Mouse (Mus musculus) limb, embryonic 14.5 days (tissue): ENCODE results near the gene Arhgef3. TPM values are rescaled to one million over a fixed set of nuclear protein-coding genes. Genes with fewer than 3 reads are reported as not detected.
"Not testable (repeated sequence)": the region's sequence is repeated elsewhere in the genome, so short reads cannot be mapped to it uniquely, and the experiment has no call there.

Source experiments
- ATAC-seq: fragments of 200-750 bp; cut with Nextera tagmentation; 2 replicates; pipeline ENCODE4 v1.8.0; 2017; ENCODE audit warnings: low read depth, moderate number of reproducible peaks, moderate TSS enrichment; ENCODE audit not compliant: low FRiP score
- DNase-seq: peaks from one replicate; pipeline ENCODE4 v3.0.0-alpha.2; 2015; ENCODE audit warnings: low spot score
- H3K27ac ChIP-seq: fragments of 300-500 bp; sonication (generic); replicated peaks from 2 replicates; pipeline ENCODE4 v1.5.1; 2014; ENCODE audit warnings: low read depth, mild to moderate bottlenecking, low read length, moderate library complexity, mixed read lengths
- H3K27me3 ChIP-seq: fragments of 300-500 bp; sonication (generic); 2 replicates; pipeline ENCODE4 v1.6.1; 2014; ENCODE audit warnings: low read length, mixed read lengths; ENCODE audit not compliant: control insufficient read depth, insufficient read depth
- H3K36me3 ChIP-seq: fragments of 300-500 bp; sonication (generic); 2 replicates; pipeline ENCODE4 v1.6.1; 2014; ENCODE audit warnings: mild to moderate bottlenecking, low read length, moderate library complexity, mixed read lengths; ENCODE audit not compliant: control insufficient read depth, insufficient read depth
- H3K4me1 ChIP-seq: fragments of 300-500 bp; sonication (generic); 2 replicates; pipeline ENCODE4 v1.6.1; 2014; ENCODE audit warnings: antibody characterized with exemption, low read length, mixed read lengths; ENCODE audit not compliant: control insufficient read depth, insufficient read depth
- H3K4me2 ChIP-seq: fragments of 300-500 bp; sonication (generic); replicated peaks from 2 replicates; pipeline ENCODE4 v1.6.1; 2014; ENCODE audit warnings: low read depth, mild to moderate bottlenecking, low read length, moderate library complexity; ENCODE audit not compliant: severe bottlenecking
- H3K4me3 ChIP-seq: fragments of 300-500 bp; sonication (generic); replicated peaks from 2 replicates; pipeline ENCODE4 v1.5.1; 2014; ENCODE audit warnings: low read length
- H3K9ac ChIP-seq: fragments of 300-500 bp; sonication (generic); 2 replicates; pipeline ENCODE4 v1.6.1; 2014; ENCODE audit warnings: mild to moderate bottlenecking, low read depth, low read length, moderate library complexity; ENCODE audit not compliant: severe bottlenecking
- H3K9me3 ChIP-seq: fragments of 300-500 bp; sonication (generic); 2 replicates; pipeline ENCODE4 v1.6.1; 2016; ENCODE audit warnings: low read length; ENCODE audit not compliant: control insufficient read depth
- POLR2A ChIP-seq: fragments of 200-500 bp; IDR thresholded peaks from 2 replicates; pipeline ENCODE4 v1.8.0; 2012; ENCODE audit warnings: inconsistent platforms, mild to moderate bottlenecking, moderate library complexity, borderline replicate concordance; ENCODE audit not compliant: insufficient read depth, insufficient read length; ENCODE audit errors: extremely low read depth
- WGBS: fragments of 180-500 bp; shearing (Covaris S2); extraction: QIAGEN DNeasy Blood & Tissue Kit; methylation state at CpG from one replicate; pipeline ENCODE4 v1.1.7; 2014; 5-methylcytosine and 5-hydroxymethylcytosine counted together
- polyA plus RNA-seq, 2 experiments: library from polyadenylated mRNA; depleted of rRNA in 1 of 2; stranded (reverse) in 1 of 2; unstranded in 1 of 2; fragments of >200 nt; fragmentation: Nextera tagmentation in 1 of 2; extraction: Ambion mirVana in 1 of 2; gene quantifications; 2 replicates each; pipeline versions ENCODE4 v1.2.1 to v1.2.3; 2012 to 2014

Arhgef3 gene
- polyA plus RNA-seq, 2 experiments: 14.3 to 22.5 TPM

- Histone ChIP-seq H3K4me1 (no peaks in the 10 kb centered on the region), H3K36me3 (no peaks in the 10 kb centered on the region), H3K4me3 (no peak overlapping the region), H3K4me2 (no peak overlapping the region), H3K9ac (no peak overlapping the region), H3K27ac (no peak overlapping the region), H3K9me3 (no peaks in the 10 kb centered on the region), H3K27me3 (no peaks in the 10 kb centered on the region)
- no peak for TF ChIP-seq POLR2A
- no peak for DNase-seq
- WGBS: 52% methylated on average over 12 of the region's 12 CpGs
- no peak for ATAC-seq
Observed at GRCm38 (mm10) chr14:27200743-27201576, 86.3 kb downstream of the Arhgef3 start.

- Histone ChIP-seq H3K4me2 (no peak overlapping the region), H3K9ac (no peak overlapping the region), H3K9me3 (no peaks in the 10 kb centered on the region), H3K4me1 (no peaks in the 10 kb centered on the region), H3K27me3 (no peaks in the 10 kb centered on the region), H3K27ac (no peak overlapping the region), H3K36me3 (no peaks in the 10 kb centered on the region), H3K4me3 (no peak overlapping the region)
- no peak for TF ChIP-seq POLR2A
- DNase-seq: no peak
- ATAC-seq: no peak; the same call in 1 of the 2 replicates
- WGBS: 7% methylated on average over 5 of the region's 5 CpGs
Observed at GRCm38 (mm10) chr14:27201824-27202223, 87.1 kb downstream of the Arhgef3 start.

GRCm38 (mm10) chr14:27204704-27205103 is 90.0 kb downstream of the Arhgef3 start:
- no peaks in the 10 kb centered on the region for H3K4me1 ChIP-seq
- ATAC-seq: no peak
- no peak overlapping the region for H3K4me3 ChIP-seq
- no peak for DNase-seq
- H3K9me3 ChIP-seq: no peaks in the 10 kb centered on the region
- no peak overlapping the region for H3K4me2 ChIP-seq
- H3K36me3 ChIP-seq: no peaks in the 10 kb centered on the region
- no peak overlapping the region for H3K27ac ChIP-seq
- no peak overlapping the region for H3K9ac ChIP-seq
- H3K27me3 ChIP-seq: no peaks in the 10 kb centered on the region
- 91% methylated on average over 2 of the region's 2 CpGs for WGBS
- no peak for TF ChIP-seq POLR2A

- TF ChIP-seq POLR2A: no peak
- no peak for ATAC-seq
- Histone ChIP-seq H3K27ac (no peak overlapping the region), H3K4me2 (no peak overlapping the region), H3K4me1 (no peaks in the 10 kb centered on the region), H3K9me3 (no peaks in the 10 kb centered on the region), H3K27me3 (no peaks in the 10 kb centered on the region), H3K9ac (no peak overlapping the region), H3K36me3 (no peaks in the 10 kb centered on the region), H3K4me3 (no peak overlapping the region)
- no peak for DNase-seq
Observed at GRCm38 (mm10) chr14:27206443-27206842, 91.7 kb downstream of the Arhgef3 start.

GRCm38 (mm10) chr14:27209542-27209941 is 94.8 kb downstream of the Arhgef3 start:
- Histone ChIP-seq H3K4me3 (no peak overlapping the region), H3K36me3 (no peaks in the 10 kb centered on the region), H3K4me2 (no peak overlapping the region), H3K9ac (no peak overlapping the region), H3K27ac (no peak overlapping the region), H3K27me3 (no peaks in the 10 kb centered on the region), H3K4me1 (no peaks in the 10 kb centered on the region), H3K9me3 (no peaks in the 10 kb centered on the region)
- DNase-seq (no peak), ATAC-seq (no peak)
- WGBS: 90% methylated on average over 4 of the region's 4 CpGs
- no peak for TF ChIP-seq POLR2A

- H3K4me3 ChIP-seq, DNase-seq, H3K4me2 ChIP-seq, ATAC-seq, H3K27me3 ChIP-seq, H3K27ac ChIP-seq, H3K9ac ChIP-seq, H3K9me3 ChIP-seq, H3K4me1 ChIP-seq, H3K36me3 ChIP-seq: not testable (repeated sequence)
- 53% methylated on average over 9 of the region's 9 CpGs for WGBS
Observed at GRCm38 (mm10) chr14:27210801-27211200, 96.1 kb downstream of the Arhgef3 start.
